Mouse (Mus musculus) embryo, embryonic 10 days (tissue): ENCODE results near the gene Slc25a42.

Experiments
- DNase-seq: peaks from one replicate; pipeline ENCODE4 v3.0.0-alpha.2; 2015; ENCODE audit warnings: low spot score

Slc25a42 gene

DNA sequence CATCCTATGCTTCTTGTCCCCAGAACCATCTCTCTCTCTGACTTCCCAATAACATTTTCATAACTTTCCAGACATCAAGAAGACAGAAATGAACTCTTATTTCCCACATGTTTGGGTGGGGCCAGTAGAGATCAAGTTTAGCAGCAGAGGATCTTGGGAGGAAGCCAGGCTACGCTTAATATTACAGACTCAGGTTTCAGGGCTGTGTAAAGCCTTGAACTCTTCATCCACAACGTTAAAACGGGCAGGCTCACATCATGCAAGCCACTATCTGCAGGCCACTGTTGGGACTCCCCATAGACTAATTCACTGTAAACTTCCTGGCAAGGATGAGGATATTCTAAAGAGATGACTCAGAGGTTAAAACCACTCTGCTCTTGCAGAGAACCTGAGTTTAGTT is 2.3 kb upstream of the Slc25a42 start:
- DNase-seq: no peak

DNA sequence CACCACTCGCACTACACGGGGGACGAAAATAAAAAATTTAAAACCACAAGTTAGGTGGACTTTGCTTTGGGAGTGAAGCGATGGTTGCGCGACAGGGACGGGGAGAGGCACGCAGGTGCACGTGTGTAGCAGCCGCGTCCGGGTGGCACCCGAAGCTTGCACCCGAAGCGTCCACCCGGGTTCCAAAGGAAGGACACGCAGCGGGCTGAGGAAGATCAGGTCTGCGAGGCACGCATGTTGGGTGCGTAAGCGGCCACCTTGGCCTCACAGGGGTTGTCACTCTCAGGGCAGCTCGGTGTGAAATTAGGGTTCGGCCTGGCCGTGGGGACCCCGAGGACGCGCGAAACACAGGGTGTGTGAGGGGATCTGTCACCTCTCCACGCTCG is 386 bp downstream of the Slc25a42 start:
- no peak for DNase-seq

DNA sequence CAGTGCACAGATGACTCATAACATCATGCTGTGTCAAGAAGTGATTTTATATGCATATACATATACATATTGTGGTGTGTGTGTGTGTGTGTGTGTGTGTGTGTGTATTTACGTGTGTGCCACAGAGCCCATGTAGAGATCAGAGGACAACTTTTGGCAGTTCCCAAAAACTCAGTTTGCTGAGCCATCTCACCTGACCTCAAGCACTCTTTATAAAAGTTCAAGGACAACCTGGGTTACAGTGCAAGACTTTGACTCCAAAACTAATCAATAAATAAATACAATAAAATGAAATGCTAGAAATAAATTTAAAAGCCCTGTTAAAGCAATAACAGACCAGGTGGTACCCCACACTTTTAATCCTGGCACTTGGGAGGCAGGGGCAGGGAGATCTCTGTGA is 830 bp downstream of the Slc25a42 start:
- no peak for DNase-seq

DNA sequence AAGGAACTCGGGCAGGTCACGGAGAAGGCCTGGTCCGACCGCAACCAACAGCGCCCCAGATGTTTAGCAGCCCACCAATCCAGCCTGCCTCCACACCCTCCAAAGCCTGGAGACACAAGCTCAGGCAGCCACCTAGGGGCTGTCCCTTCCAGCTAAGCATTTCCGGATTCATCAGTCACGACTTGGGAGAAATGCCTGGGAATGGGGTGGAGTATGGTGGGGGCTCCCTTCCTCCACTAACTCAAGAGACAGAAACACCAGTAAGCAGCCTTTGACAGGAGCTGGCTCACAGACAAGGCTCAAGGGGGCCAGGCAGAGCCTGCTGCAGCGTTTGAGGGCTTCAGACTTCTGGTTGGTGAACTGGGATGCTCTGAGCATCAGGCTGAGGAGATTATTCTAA is 1.6 kb downstream of the Slc25a42 start:
- DNase-seq: peak; percentile 20

GRCm38 (mm10) chr8:70208130-70208529 is 4.0 kb downstream of the Slc25a42 start:
- DNase-seq: peak; percentile 29

- DNase-seq: no peak
Observed at GRCm38 (mm10) chr8:70204757-70205156, 7.3 kb downstream of the Slc25a42 start.

DNA sequence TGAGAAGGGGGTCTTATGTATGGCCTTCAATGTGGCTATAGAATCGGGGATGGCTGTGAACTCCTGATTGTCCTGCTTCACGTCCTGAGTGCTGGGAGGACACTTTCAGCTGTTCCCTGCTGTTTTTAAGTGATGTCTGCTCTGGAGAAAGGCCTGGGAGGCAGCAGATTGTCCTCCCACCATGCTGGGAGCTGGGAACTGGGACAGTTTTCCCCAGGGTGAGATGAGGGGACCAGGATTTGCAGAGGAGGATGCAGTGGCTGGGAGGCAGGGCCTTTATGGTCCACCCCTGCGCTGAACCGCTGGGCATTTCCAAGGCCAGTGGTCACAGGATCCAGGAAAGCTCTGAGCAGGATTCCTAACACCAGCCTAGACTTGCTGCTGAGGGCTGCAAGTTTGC is 9.0 kb downstream of the Slc25a42 start:
- no peak for DNase-seq

GRCm38 (mm10) chr8:70201417-70201816 is 10.7 kb downstream of the Slc25a42 start:
- DNase-seq: no peak

GRCm38 (mm10) chr8:70200098-70200681 is 11.9 kb downstream of the Slc25a42 start:
- DNase-seq: no peak

DNA sequence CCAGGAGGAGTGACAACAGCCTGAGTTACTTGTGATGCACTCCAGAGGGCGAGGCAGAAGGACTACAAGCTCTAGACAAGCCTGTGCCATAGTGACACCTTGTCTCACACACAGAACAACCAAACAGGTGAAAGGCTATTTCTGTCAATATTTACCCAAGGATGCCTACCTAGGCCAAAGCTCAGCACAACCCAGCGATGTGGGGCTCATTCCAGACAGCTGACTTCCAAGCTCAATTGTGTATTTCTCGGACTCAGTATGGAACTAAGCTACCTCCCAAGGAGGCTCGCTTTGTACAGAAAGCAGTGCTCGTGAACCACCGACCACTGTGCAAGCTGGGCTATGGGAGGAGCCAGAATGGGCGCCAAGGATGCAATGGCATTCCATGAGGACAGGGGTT is 14.5 kb downstream of the Slc25a42 start:
- no peak for DNase-seq

- no peak for DNase-seq
Observed at GRCm38 (mm10) chr8:70195762-70196161, 16.3 kb downstream of the Slc25a42 start.

- no peak for DNase-seq
Observed at GRCm38 (mm10) chr8:70194191-70194590, 17.9 kb downstream of the Slc25a42 start.

DNA sequence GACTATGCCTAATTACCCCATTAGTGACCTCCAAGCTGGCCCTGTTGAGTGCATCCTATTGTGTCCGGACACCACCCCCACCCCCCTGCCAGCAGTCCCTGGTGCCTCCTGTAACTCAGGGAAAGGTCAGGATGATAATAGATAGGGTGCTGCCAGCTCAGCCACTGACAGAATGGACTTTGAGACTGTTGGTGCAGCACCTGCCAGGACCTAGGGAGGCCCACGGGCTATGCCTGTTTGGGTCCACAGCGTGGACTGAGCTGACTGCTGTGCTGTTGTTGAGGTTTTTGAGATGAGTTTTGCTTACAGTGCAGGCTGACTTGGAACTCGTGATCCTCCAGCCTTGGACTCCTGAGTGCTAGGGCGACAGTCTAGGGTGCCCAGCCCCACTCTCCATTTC is 18.9 kb downstream of the Slc25a42 start:
- no peak for DNase-seq

DNA sequence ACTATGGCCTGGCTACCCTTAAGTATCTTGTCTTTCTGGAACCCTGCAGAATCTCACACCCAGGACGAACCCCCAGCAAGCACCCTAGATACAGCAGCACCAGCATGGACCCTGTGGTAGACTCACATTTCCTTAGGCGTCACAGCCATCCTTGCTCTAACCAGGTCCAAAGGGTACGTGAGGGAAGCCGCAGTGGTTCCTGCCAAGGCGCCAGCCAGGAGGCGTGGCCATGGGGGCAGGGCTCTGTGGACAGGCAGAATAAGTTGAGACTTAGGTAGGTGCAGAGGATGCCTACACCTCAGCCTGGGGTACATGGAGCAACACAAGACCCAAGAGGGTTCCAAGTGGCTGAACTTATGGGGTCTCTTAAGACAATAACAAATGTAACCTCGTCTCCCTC is 23.4 kb downstream of the Slc25a42 start:
- DNase-seq: no peak

DNA sequence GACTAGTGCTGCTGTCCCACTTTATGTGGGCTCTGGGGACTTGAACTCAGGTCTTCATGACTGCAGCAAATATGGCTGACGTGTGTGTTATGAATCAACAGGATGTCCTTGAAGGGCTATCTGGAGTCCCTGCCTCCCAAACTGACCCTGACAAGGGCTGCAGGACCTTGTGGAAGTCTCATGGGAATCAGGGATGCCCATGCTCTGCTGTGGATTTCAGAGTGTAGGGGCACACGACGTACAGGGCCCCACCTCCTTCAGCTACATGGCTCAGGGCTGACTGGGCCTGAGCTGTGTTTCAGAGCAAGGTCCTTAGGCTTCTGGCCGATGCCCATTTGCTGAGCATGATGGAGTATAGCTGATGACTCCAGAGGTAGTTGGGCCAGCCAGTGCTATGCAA is 28.9 kb downstream of the Slc25a42 start:
- DNase-seq: no peak

- DNase-seq: peak; percentile 19
Observed at GRCm38 (mm10) chr8:70181903-70182252, 30.2 kb downstream of the Slc25a42 start.

- no peak for DNase-seq
Observed at GRCm38 (mm10) chr8:70181212-70181902, 30.7 kb downstream of the Slc25a42 start.

GRCm38 (mm10) chr8:70179082-70179481 is 33.0 kb downstream of the Slc25a42 start:
- DNase-seq: peak; percentile 31

- DNase-seq: no peak
Observed at GRCm38 (mm10) chr8:70178231-70178630, 33.9 kb downstream of the Slc25a42 start.

GRCm38 (mm10) chr8:70174079-70174478 is 38.0 kb downstream of the Slc25a42 start:
- no peak for DNase-seq

DNA sequence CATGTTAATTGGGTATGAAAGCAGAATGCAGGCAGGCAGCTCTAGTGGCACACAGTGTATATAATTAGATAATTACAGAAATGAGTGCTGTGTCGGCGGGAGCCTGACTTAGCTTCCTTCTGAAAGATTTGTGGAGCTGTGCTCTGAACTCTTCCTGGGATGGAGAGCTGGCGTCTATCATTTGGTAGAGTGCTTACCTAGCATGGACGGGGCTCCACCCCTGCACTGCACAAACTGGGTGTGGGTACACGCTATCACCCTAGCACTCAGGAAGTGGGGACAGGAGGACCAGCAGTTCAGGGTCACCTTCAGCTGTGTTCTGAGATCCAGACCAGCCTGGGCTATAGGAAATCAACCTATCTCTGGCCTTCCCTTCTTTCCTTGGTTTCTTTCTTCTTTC is 38.8 kb downstream of the Slc25a42 start:
- no peak for DNase-seq

DNA sequence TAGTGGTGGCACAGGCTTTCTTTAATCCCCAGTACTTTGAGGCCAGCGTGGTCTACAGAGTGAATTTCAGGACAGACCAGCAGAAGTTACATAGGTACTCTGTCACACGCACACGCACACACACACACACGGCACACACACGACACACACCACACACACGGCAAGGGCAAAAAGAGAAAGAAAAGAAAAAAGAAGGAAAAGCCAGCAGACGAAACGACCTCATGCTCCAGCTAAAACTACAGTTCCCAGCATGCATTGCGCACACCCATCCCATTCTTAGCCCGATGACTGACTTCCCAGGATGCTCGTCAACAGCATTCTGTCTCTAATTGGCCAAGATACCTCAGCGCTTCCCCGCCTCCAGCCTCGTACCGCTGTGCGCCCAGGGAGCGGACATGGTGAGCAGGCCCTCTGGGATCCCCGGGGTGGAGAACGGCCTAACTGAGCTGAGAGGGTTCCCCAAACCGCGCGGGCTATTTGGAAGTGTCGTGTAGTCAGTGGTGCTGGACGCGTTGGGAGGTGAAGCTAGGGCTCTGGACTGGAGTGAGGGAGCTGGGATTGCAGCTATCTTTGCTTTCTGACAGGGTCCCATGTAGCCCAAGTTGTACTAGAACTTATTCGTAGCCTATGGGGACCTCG is 39.9 kb downstream of the Slc25a42 start, which contains the start of gene Tmem161a:
TSS of gene Tmem161a (plus strand) at position 314 of the 639 bp plus-strand sequence.
- DNase-seq: peak; percentile 99

DNA sequence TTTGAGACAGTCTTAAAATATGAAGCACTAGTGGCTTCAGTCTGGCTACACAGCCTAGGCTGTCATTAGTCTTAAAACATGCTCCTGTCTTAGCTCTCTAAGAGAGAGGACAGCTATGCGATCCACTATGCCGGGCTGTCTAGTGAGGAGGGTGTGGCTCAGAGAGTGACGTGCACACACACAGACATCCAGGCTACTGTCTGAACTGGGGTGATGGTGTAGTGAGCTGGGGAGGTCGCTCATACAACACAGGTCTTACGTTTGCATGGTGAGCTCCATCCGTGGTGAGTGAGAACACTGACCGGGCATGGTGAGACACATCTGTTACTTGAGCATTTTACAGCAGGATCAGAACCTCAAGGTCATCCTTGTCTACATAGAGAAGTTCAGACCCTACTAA is 40.9 kb downstream of the Slc25a42 start:
- no peak for DNase-seq

DNA sequence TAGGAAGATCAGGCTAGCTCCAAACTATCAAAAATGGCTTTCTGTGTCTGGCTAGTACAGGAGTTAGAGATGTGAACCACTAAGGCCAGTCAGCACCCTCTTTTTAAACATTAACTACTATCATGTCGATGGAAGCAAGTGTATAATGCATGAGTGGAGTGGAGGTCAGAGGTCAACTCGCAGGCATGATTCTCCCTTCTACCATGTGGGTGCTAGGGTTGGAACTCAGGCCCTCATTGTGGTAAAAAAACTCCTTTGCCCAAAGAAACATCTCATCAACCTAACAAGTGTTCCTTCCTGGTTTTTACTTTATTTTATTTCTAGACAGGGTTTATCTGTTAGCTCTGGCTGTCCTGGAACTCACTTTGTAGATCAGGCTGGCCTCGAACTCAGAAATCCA is 41.4 kb downstream of the Slc25a42 start:
- DNase-seq: no peak
